ENCODE assay signal across 8 mouse cellular contexts in genomic region chr3:133091121-133091663, GRCm38 (mm10). TPM values are rescaled to one million over a fixed set of nuclear protein-coding genes. Genes with fewer than 3 reads are reported as not detected.
DNase-seq lines count a peak whose midpoint lies in the region; ATAC-seq and TF ChIP-seq lines count a peak whose summit lies in the region.

No protein-coding gene starts in this region.

- intact Hi-C loops in heart, postnatal 10 days (cut with DNase I), result loop anchor here (2.0 to 5.0 kb wide), 2 partner anchors 344 to 1146 kb away; partner anchors contain the start of gene Cxxc4

- H3K9me3 ChIP-seq in heart, embryonic 12.5 days (replicated peaks), result no peaks in the 10 kb centered on the region
- no peaks in the 10 kb centered on the region for H3K9me3 ChIP-seq in ES-Bruce4 (replicated peaks; ENCODE audit: control insufficient read depth, insufficient read depth, low read length, poor library complexity, severe bottlenecking)
- no peaks in the 10 kb centered on the region for H3K9me3 ChIP-seq in hindbrain, embryonic 10.5 days
- no peaks in the 10 kb centered on the region for H3K9me3 ChIP-seq in limb, embryonic 11.5 days (ENCODE audit: control insufficient read depth, low read length)
- no peaks in the 10 kb centered on the region for H3K9me3 ChIP-seq in neural tube, embryonic 12.5 days

- no peaks in the 10 kb centered on the region for H3K27me3 ChIP-seq in heart, embryonic 12.5 days (replicated peaks)
- no peaks in the 10 kb centered on the region for H3K27me3 ChIP-seq in ES-Bruce4 (ENCODE audit: control insufficient read depth, insufficient read depth, low read length, poor library complexity, severe bottlenecking)
- H3K27me3 ChIP-seq in hindbrain, embryonic 10.5 days (ENCODE audit: insufficient read depth, poor library complexity, severe bottlenecking), result no peaks in the 10 kb centered on the region
- H3K27me3 ChIP-seq in limb, embryonic 11.5 days (ENCODE audit: control insufficient read depth, insufficient read depth, low read length), result no peaks in the 10 kb centered on the region
- no peaks in the 10 kb centered on the region for H3K27me3 ChIP-seq in neural tube, embryonic 12.5 days (replicated peaks)

- no peak for TF ChIP-seq CTCF in ES-Bruce4 (IDR thresholded peaks at IDR 0.05; ENCODE audit: low read depth, low read length)

- 0 out of 2 replicates have a peak, but pooled peaks cover 2% of the 10 kb centered on the region for H3K4me1 ChIP-seq in heart, embryonic 12.5 days (replicated peaks)
- peaks cover 2% of the 10 kb centered on the region for H3K4me1 ChIP-seq in ES-Bruce4 (ENCODE audit: control insufficient read depth, insufficient read depth, low read length)
- peaks cover 25% of the 10 kb centered on the region for H3K4me1 ChIP-seq in hindbrain, embryonic 10.5 days (replicated peaks)
- no peaks in the 10 kb centered on the region for H3K4me1 ChIP-seq in limb, embryonic 11.5 days (ENCODE audit: control insufficient read depth, insufficient read depth, low read length)
- H3K4me1 ChIP-seq in neural tube, embryonic 12.5 days, result peaks cover 22% of the 10 kb centered on the region

- peak overlapping the region; percentile 98 for H3K27ac ChIP-seq in heart, embryonic 12.5 days (ENCODE audit: poor library complexity, severe bottlenecking)
- H3K27ac ChIP-seq in ES-Bruce4 (ENCODE audit: insufficient read depth, low read length), result peak overlapping the region; percentile 78
- peak overlapping the region; percentile 100 for H3K27ac ChIP-seq in hindbrain, embryonic 10.5 days
- H3K27ac ChIP-seq in limb, embryonic 11.5 days (replicated peaks; ENCODE audit: low read depth, low read length), result peak overlapping the region; percentile 97
- H3K27ac ChIP-seq in neural tube, embryonic 12.5 days, result peak overlapping the region; percentile 96

- H3K36me3 ChIP-seq in heart, embryonic 12.5 days, result no peaks in the 10 kb centered on the region
- no peaks in the 10 kb centered on the region for H3K36me3 ChIP-seq in ES-Bruce4 (ENCODE audit: control insufficient read depth, insufficient read depth, low read length, poor library complexity, severe bottlenecking)
- no peaks in the 10 kb centered on the region for H3K36me3 ChIP-seq in hindbrain, embryonic 10.5 days
- no peaks in the 10 kb centered on the region for H3K36me3 ChIP-seq in limb, embryonic 11.5 days (ENCODE audit: control insufficient read depth, insufficient read depth, low read length)
- no peaks in the 10 kb centered on the region for H3K36me3 ChIP-seq in neural tube, embryonic 12.5 days

- peak overlapping the region; percentile 89 for H3K4me3 ChIP-seq in heart, embryonic 12.5 days
- H3K4me3 ChIP-seq in ES-Bruce4 (ENCODE audit: low read depth, low read length), result peak overlapping the region; percentile 84
- peak overlapping the region; percentile 91 for H3K4me3 ChIP-seq in hindbrain, embryonic 10.5 days
- H3K4me3 ChIP-seq in limb, embryonic 11.5 days (ENCODE audit: low read depth, low read length), result peak overlapping the region; percentile 89
- H3K4me3 ChIP-seq in neural tube, embryonic 12.5 days, result peak overlapping the region; percentile 82

- H3K4me2 ChIP-seq in heart, embryonic 12.5 days, result peak overlapping the region; percentile 68
- H3K4me2 ChIP-seq in limb, embryonic 11.5 days (ENCODE audit: low read depth, severe bottlenecking), result peak overlapping the region; percentile 61
- peak overlapping the region; percentile 69 for H3K4me2 ChIP-seq in neural tube, embryonic 12.5 days (replicated peaks)

- H3K9ac ChIP-seq in heart, embryonic 12.5 days, result peak overlapping the region; percentile 95
- peak overlapping the region; percentile 79 for H3K9ac ChIP-seq in ES-Bruce4 (ENCODE audit: low read depth, poor library complexity, severe bottlenecking)
- H3K9ac ChIP-seq in limb, embryonic 11.5 days (ENCODE audit: low read length), result peak overlapping the region; percentile 99
- peak overlapping the region; percentile 95 for H3K9ac ChIP-seq in neural tube, embryonic 12.5 days

- peak; percentile 84 for ATAC-seq in heart, embryonic 12.5 days (ENCODE audit: insufficient number of reproducible peaks, low FRiP score)
- ATAC-seq in limb, embryonic 11.5 days (ENCODE audit: insufficient number of reproducible peaks, low FRiP score, low TSS enrichment, low read depth), result peak; percentile 81
- peak; percentile 84 for ATAC-seq in neural tube, embryonic 12.5 days (ENCODE audit: low FRiP score, low read depth)

- TF ChIP-seq EP300 in ES-Bruce4 (IDR thresholded peaks at IDR 0.05; ENCODE audit: insufficient read depth, low read depth, low read length), result no peak

- 0% methylated on average over 43 of the region's 44 CpGs for WGBS in heart, embryonic 12.5 days
- under 1% methylated on average over 44 of the region's 44 CpGs for WGBS in hindbrain, embryonic 10.5 days
- under 1% methylated on average over 42 of the region's 44 CpGs for WGBS in limb, embryonic 11.5 days
- under 1% methylated on average over 44 of the region's 44 CpGs for WGBS in neural tube, embryonic 12.5 days

- no peak for TF ChIP-seq POLR2A in ES-Bruce4 (IDR thresholded peaks at IDR 0.05; ENCODE audit: insufficient read depth, low read length)

- DNase-seq in heart, postnatal 10 days, result no peak
- DNase-seq in embryo, embryonic 11.5 days (ENCODE audit: low read depth, low spot score), result peak; percentile 30
- no peak for DNase-seq in hindbrain, embryonic 10.5 days (ENCODE audit: low spot score)
- DNase-seq in limb, embryonic 11.5 days (ENCODE audit: low spot score), result no peak
- DNase-seq in thymus, postnatal 0 days (ENCODE audit: low spot score), result no peak

RNA-seq across cellular contexts. Expression of gene Ints12, which starts 0.4 kb away (rescaled TPM):
- polyA plus RNA-seq in heart, embryonic 12.5 days (2016; fragmentation: Nextera tagmentation; extraction: Ambion mirVana), result 14.3 and 15.0 TPM in 2 replicates
- total RNA-seq in heart, postnatal 10 days (2021), result 10 to 100 TPM in 1 of 2 experiments, 1 to 10 TPM in 1; 7.9 to 10.4 TPM
- 14.6 and 17.5 TPM in 2 replicates for polyA plus RNA-seq in ES-Bruce4 (2011; ENCODE audit: insufficient read depth, insufficient read length, low read depth, missing spikeins)
- 23.2 and 24.5 TPM in 2 replicates for polyA plus RNA-seq in hindbrain, embryonic 10.5 days (2016; fragmentation: Nextera tagmentation; extraction: Ambion mirVana)
- polyA plus RNA-seq in limb, embryonic 11.5 days (2014; fragmentation: Nextera tagmentation; extraction: Ambion mirVana), result 23.0 and 25.3 TPM in 2 replicates
- polyA plus RNA-seq in neural tube, embryonic 12.5 days (2016; fragmentation: Nextera tagmentation; extraction: Ambion mirVana), result 22.7 and 23.5 TPM in 2 replicates
- 24.1 TPM in 2 replicates for polyA plus RNA-seq in thymus, postnatal 0 days (2015; fragmentation: Nextera tagmentation; extraction: Ambion mirVana)

RNA-seq across cellular contexts. Expression of gene Gstcd, which starts 0.6 kb away (rescaled TPM):
- polyA plus RNA-seq in heart, embryonic 12.5 days (2016; fragmentation: Nextera tagmentation; extraction: Ambion mirVana), result 4.9 and 5.0 TPM in 2 replicates
- 1 to 10 TPM; 5.6 to 6.2 TPM for total RNA-seq in heart, postnatal 10 days (2021)
- 33.3 and 36.1 TPM in 2 replicates for polyA plus RNA-seq in ES-Bruce4 (2011; ENCODE audit: insufficient read depth, insufficient read length, low read depth, missing spikeins)
- polyA plus RNA-seq in hindbrain, embryonic 10.5 days (2016; fragmentation: Nextera tagmentation; extraction: Ambion mirVana), result 9.0 and 9.8 TPM in 2 replicates
- polyA plus RNA-seq in limb, embryonic 11.5 days (2014; fragmentation: Nextera tagmentation; extraction: Ambion mirVana), result 10.9 and 12.1 TPM in 2 replicates
- polyA plus RNA-seq in neural tube, embryonic 12.5 days (2016; fragmentation: Nextera tagmentation; extraction: Ambion mirVana), result 4.9 and 7.4 TPM in 2 replicates
- 5.8 and 8.4 TPM in 2 replicates for polyA plus RNA-seq in thymus, postnatal 0 days (2015; fragmentation: Nextera tagmentation; extraction: Ambion mirVana)
